Mouse (Mus musculus): ENCODE results near the gene Itch.

DNA sequence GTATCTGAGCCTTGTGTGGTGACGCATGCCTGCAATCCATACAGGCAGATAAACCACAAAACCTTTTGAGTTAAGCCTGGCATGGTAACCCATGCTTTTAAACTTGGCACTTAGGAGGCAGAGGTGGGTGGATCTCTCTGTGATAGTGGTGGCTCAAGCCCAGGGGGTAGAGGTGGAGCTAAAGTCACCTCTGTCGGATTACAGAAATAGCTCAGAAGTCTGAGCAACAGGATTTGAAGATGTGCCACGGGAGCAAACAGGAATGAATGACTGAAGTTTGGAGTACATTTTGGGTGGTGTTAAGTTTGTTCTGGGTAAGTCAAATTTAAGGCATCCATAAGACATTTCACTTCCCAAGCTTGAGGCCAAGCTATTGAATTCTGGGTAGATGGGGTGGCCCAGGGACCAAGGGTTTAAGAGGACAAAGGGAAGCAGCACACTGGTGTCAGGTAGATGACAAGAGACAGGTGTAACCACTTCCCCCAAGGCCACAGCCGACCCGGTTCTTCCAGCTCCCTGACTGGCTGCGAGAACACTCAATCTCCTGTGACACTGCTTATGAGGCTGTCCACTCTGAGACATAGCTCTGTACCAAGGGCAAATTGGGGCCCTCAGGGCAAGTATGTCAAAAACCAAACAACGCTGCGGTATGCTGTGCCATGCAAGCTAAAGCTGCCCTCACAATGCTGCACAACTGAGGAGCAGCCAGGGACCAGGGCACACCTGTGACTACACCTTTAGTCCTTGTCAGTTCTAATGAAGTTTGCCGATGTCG is 139.3 kb downstream of the Itch start:
- no peak for TF ChIP-seq CTCF (IDR thresholded peaks at IDR 0.05; ENCODE audit: borderline replicate concordance, extremely low read depth, insufficient read depth, insufficient read length)
- TF ChIP-seq POLR2A (IDR thresholded peaks at IDR 0.05; ENCODE audit: borderline replicate concordance, extremely low read depth, insufficient read depth, insufficient read length, poor library complexity, severe bottlenecking), result no peak
